Mouse (Mus musculus): ENCODE data around the gene Sprr1b. TPM values are rescaled to one million over a fixed set of nuclear protein-coding genes. Genes with fewer than 3 reads are reported as not detected.

The Sprr1b gene
- polyA plus RNA-seq, 2 experiments = 6.3 to 15.7 TPM

- H3K27ac ChIP-seq (replicated peaks; ENCODE audit: low read depth, low read length) = no peak overlapping the region
- 65% methylated on average over 1 of the region's 1 CpGs for WGBS
- H3K27me3 ChIP-seq (ENCODE audit: control insufficient read depth, insufficient read depth, low read length) = no peaks in the 10 kb centered on the region
- no peak for TF ChIP-seq POLR2A (IDR thresholded peaks at IDR 0.05; ENCODE audit: borderline replicate concordance, extremely low read depth, insufficient read depth, insufficient read length)
- DNase-seq (ENCODE audit: low spot score) = no peak
- no peaks in the 10 kb centered on the region for H3K9me3 ChIP-seq (ENCODE audit: control insufficient read depth, low read length)
- no peak overlapping the region for H3K9ac ChIP-seq (ENCODE audit: low read depth, low read length, severe bottlenecking)
- H3K4me2 ChIP-seq (replicated peaks; ENCODE audit: low read depth, low read length, severe bottlenecking) = no peak overlapping the region
- no peaks in the 10 kb centered on the region for H3K4me1 ChIP-seq (ENCODE audit: control insufficient read depth, insufficient read depth, low read length)
- no peak overlapping the region for H3K4me3 ChIP-seq (replicated peaks; ENCODE audit: low read length)
- H3K36me3 ChIP-seq (ENCODE audit: control insufficient read depth, insufficient read depth, low read length) = no peaks in the 10 kb centered on the region
- no peak for ATAC-seq (ENCODE audit: low FRiP score, low read depth)
Observed at GRCm38 (mm10) chr3:92466576-92466975, 28.0 kb upstream of the Sprr1b start.

GRCm38 (mm10) chr3:92458620-92459019, 20.0 kb upstream of the Sprr1b start, which contains the start of gene Sprr3:
Sprr3 (minus strand) TSS chr3:92458720.
- DNase-seq (ENCODE audit: low spot score) (no peak), ATAC-seq (ENCODE audit: low FRiP score, low read depth) (no peak)
- no peak for TF ChIP-seq POLR2A (IDR thresholded peaks at IDR 0.05; ENCODE audit: borderline replicate concordance, extremely low read depth, insufficient read depth, insufficient read length)
- Histone ChIP-seq H3K36me3 (ENCODE audit: control insufficient read depth, insufficient read depth, low read length) (no peaks in the 10 kb centered on the region), H3K4me1 (ENCODE audit: control insufficient read depth, insufficient read depth, low read length) (no peaks in the 10 kb centered on the region), H3K4me3 (replicated peaks; ENCODE audit: low read length) (no peak within 1 kb of the TSS), H3K4me2 (replicated peaks; ENCODE audit: low read depth, low read length, severe bottlenecking) (no peak within 1 kb of the TSS), H3K27ac (replicated peaks; ENCODE audit: low read depth, low read length) (no peak within 1 kb of the TSS), H3K27me3 (ENCODE audit: control insufficient read depth, insufficient read depth, low read length) (no peaks in the 10 kb centered on the region), H3K9ac (ENCODE audit: low read depth, low read length, severe bottlenecking) (no peak within 1 kb of the TSS), H3K9me3 (ENCODE audit: control insufficient read depth, low read length) (no peaks in the 10 kb centered on the region)
- WGBS = 61% methylated on average over 2 of the region's 2 CpGs

- no peaks in the 10 kb centered on the region for H3K36me3 ChIP-seq (ENCODE audit: control insufficient read depth, insufficient read depth, low read length)
- H3K4me1 ChIP-seq (ENCODE audit: control insufficient read depth, insufficient read depth, low read length) = no peaks in the 10 kb centered on the region
- H3K27ac ChIP-seq (replicated peaks; ENCODE audit: low read depth, low read length) = no peak overlapping the region
- H3K9ac ChIP-seq (ENCODE audit: low read depth, low read length, severe bottlenecking) = no peak overlapping the region
- DNase-seq (ENCODE audit: low spot score) (no peak), ATAC-seq (ENCODE audit: low FRiP score, low read depth) (no peak)
- no peak overlapping the region for H3K4me2 ChIP-seq (replicated peaks; ENCODE audit: low read depth, low read length, severe bottlenecking)
- no peak for TF ChIP-seq POLR2A (IDR thresholded peaks at IDR 0.05; ENCODE audit: borderline replicate concordance, extremely low read depth, insufficient read depth, insufficient read length)
- no peaks in the 10 kb centered on the region for H3K27me3 ChIP-seq (ENCODE audit: control insufficient read depth, insufficient read depth, low read length)
- WGBS = 78% methylated on average over 5 of the region's 5 CpGs
- no peak overlapping the region for H3K4me3 ChIP-seq (replicated peaks; ENCODE audit: low read length)
- no peaks in the 10 kb centered on the region for H3K9me3 ChIP-seq (ENCODE audit: control insufficient read depth, low read length)
Observed at GRCm38 (mm10) chr3:92455151-92455550, 16.6 kb upstream of the Sprr1b start.

GRCm38 (mm10) chr3:92440177-92440576, 1.6 kb upstream of the Sprr1b start:
- DNase-seq (ENCODE audit: low spot score) (no peak), ATAC-seq (ENCODE audit: low FRiP score, low read depth) (no peak)
- H3K27me3 ChIP-seq (ENCODE audit: control insufficient read depth, insufficient read depth, low read length) = no peaks in the 10 kb centered on the region
- no peaks in the 10 kb centered on the region for H3K4me1 ChIP-seq (ENCODE audit: control insufficient read depth, insufficient read depth, low read length)
- H3K4me3 ChIP-seq (replicated peaks; ENCODE audit: low read length) = no peak overlapping the region
- H3K4me2 ChIP-seq (replicated peaks; ENCODE audit: low read depth, low read length, severe bottlenecking) = no peak overlapping the region
- no peak overlapping the region for H3K9ac ChIP-seq (ENCODE audit: low read depth, low read length, severe bottlenecking)
- H3K9me3 ChIP-seq (ENCODE audit: control insufficient read depth, low read length) = no peaks in the 10 kb centered on the region
- 81% methylated on average over 3 of the region's 3 CpGs for WGBS
- no peaks in the 10 kb centered on the region for H3K36me3 ChIP-seq (ENCODE audit: control insufficient read depth, insufficient read depth, low read length)
- H3K27ac ChIP-seq (replicated peaks; ENCODE audit: low read depth, low read length) = no peak overlapping the region
- TF ChIP-seq POLR2A (IDR thresholded peaks at IDR 0.05; ENCODE audit: borderline replicate concordance, extremely low read depth, insufficient read depth, insufficient read length) = no peak

GRCm38 (mm10) chr3:92432282-92432681, 6.3 kb downstream of the Sprr1b start, which contains the start of gene Sprr2k:
Sprr2k (plus strand) TSS chr3:92432582.
- Histone ChIP-seq H3K9ac (ENCODE audit: low read depth, low read length, severe bottlenecking) (no peak within 1 kb of the TSS), H3K9me3 (ENCODE audit: control insufficient read depth, low read length) (no peaks in the 10 kb centered on the region), H3K27me3 (ENCODE audit: control insufficient read depth, insufficient read depth, low read length) (no peaks in the 10 kb centered on the region), H3K4me3 (replicated peaks; ENCODE audit: low read length) (no peak within 1 kb of the TSS), H3K4me2 (replicated peaks; ENCODE audit: low read depth, low read length, severe bottlenecking) (no peak within 1 kb of the TSS), H3K36me3 (ENCODE audit: control insufficient read depth, insufficient read depth, low read length) (no peaks in the 10 kb centered on the region), H3K27ac (replicated peaks; ENCODE audit: low read depth, low read length) (no peak within 1 kb of the TSS), H3K4me1 (ENCODE audit: control insufficient read depth, insufficient read depth, low read length) (no peaks in the 10 kb centered on the region)
- WGBS = 84% methylated on average over 2 of the region's 2 CpGs
- ATAC-seq (ENCODE audit: low FRiP score, low read depth) (no peak), DNase-seq (ENCODE audit: low spot score) (no peak)
- no peak for TF ChIP-seq POLR2A (IDR thresholded peaks at IDR 0.05; ENCODE audit: borderline replicate concordance, extremely low read depth, insufficient read depth, insufficient read length)

GRCm38 (mm10) chr3:92429323-92429722, 9.3 kb downstream of the Sprr1b start, which contains the start of gene Gm9774:
Gm9774 (minus strand) TSS chr3:92429423.
- Histone ChIP-seq H3K9me3 (ENCODE audit: control insufficient read depth, low read length) (no peaks in the 10 kb centered on the region), H3K27me3 (ENCODE audit: control insufficient read depth, insufficient read depth, low read length) (no peaks in the 10 kb centered on the region), H3K4me1 (ENCODE audit: control insufficient read depth, insufficient read depth, low read length) (no peaks in the 10 kb centered on the region), H3K36me3 (ENCODE audit: control insufficient read depth, insufficient read depth, low read length) (no peaks in the 10 kb centered on the region), H3K9ac (ENCODE audit: low read depth, low read length, severe bottlenecking) (no peak within 1 kb of the TSS), H3K27ac (replicated peaks; ENCODE audit: low read depth, low read length) (no peak within 1 kb of the TSS), H3K4me3 (replicated peaks; ENCODE audit: low read length) (no peak within 1 kb of the TSS), H3K4me2 (replicated peaks; ENCODE audit: low read depth, low read length, severe bottlenecking) (no peak within 1 kb of the TSS)
- ATAC-seq (ENCODE audit: low FRiP score, low read depth) (no peak), DNase-seq (ENCODE audit: low spot score) (no peak)
- 86% methylated on average over 6 of the region's 6 CpGs for WGBS
- TF ChIP-seq POLR2A (IDR thresholded peaks at IDR 0.05; ENCODE audit: borderline replicate concordance, extremely low read depth, insufficient read depth, insufficient read length) = no peak
